Mouse (Mus musculus) liver, embryonic 16.5 days (tissue): Measurements from ENCODE around the gene Plxnc1. TPM values are rescaled to one million over a fixed set of nuclear protein-coding genes. Genes with fewer than 3 reads are reported as not detected.

Experiments used
- ATAC-seq: fragments of 200-750 bp; cut with Nextera tagmentation; 2 replicates; pipeline ENCODE4 v1.8.0; 2017; ENCODE audit warnings: low read depth, mild to moderate bottlenecking, moderate number of reproducible peaks, moderate library complexity
- H3K27ac ChIP-seq: fragments of 300-500 bp; sonication (generic); 2 replicates; pipeline ENCODE4 v1.5.1; 2014; ENCODE audit warnings: mild to moderate bottlenecking, low read length
- H3K27me3 ChIP-seq: fragments of 300-500 bp; sonication (generic); 2 replicates; pipeline ENCODE4 v1.6.1; 2014; ENCODE audit warnings: low read depth, low read length, mixed read lengths; ENCODE audit not compliant: control insufficient read depth, insufficient read depth
- H3K36me3 ChIP-seq: fragments of 300-500 bp; sonication (generic); 2 replicates; pipeline ENCODE4 v1.6.1; 2014; ENCODE audit warnings: mild to moderate bottlenecking; ENCODE audit not compliant: control insufficient read depth, insufficient read depth
- H3K4me1 ChIP-seq: fragments of 300-500 bp; sonication (generic); 2 replicates; pipeline ENCODE4 v1.6.1; 2014; ENCODE audit warnings: low read depth, low read length, mixed read lengths; ENCODE audit not compliant: control insufficient read depth
- H3K4me2 ChIP-seq: fragments of 300-500 bp; sonication (generic); 2 replicates; pipeline ENCODE4 v1.6.1; 2014; ENCODE audit warnings: low read depth, low read length, mixed read lengths
- H3K4me3 ChIP-seq: fragments of 300-500 bp; sonication (generic); 2 replicates; pipeline ENCODE4 v1.5.1; 2014; ENCODE audit warnings: low read depth, mild to moderate bottlenecking, low read length
- H3K9ac ChIP-seq: fragments of 300-500 bp; sonication (generic); 2 replicates; pipeline ENCODE4 v1.6.1; 2014; ENCODE audit warnings: low read depth, low read length
- H3K9me3 ChIP-seq: fragments of 300-500 bp; sonication (generic); replicated peaks from 2 replicates; pipeline ENCODE4 v1.6.1; 2016; ENCODE audit warnings: low read length; ENCODE audit not compliant: control insufficient read depth
- WGBS: fragments of 180-500 bp; shearing (Covaris S2); extraction: QIAGEN DNeasy Blood & Tissue Kit; methylation state at CpG from one replicate; pipeline ENCODE4 v1.1.7; 2014; ENCODE audit not compliant: insufficient replicate concordance; 5-methylcytosine and 5-hydroxymethylcytosine counted together
- polyA plus RNA-seq: library from polyadenylated mRNA; unstranded; fragments of >200 nt; fragmentation: Nextera tagmentation; extraction: Ambion mirVana; gene quantifications from 2 replicates; pipeline ENCODE4 v1.2.1, GENCODE M21; 2015

Plxnc1 gene
- polyA plus RNA-seq: 1.5 TPM in 2 replicates

DNA sequence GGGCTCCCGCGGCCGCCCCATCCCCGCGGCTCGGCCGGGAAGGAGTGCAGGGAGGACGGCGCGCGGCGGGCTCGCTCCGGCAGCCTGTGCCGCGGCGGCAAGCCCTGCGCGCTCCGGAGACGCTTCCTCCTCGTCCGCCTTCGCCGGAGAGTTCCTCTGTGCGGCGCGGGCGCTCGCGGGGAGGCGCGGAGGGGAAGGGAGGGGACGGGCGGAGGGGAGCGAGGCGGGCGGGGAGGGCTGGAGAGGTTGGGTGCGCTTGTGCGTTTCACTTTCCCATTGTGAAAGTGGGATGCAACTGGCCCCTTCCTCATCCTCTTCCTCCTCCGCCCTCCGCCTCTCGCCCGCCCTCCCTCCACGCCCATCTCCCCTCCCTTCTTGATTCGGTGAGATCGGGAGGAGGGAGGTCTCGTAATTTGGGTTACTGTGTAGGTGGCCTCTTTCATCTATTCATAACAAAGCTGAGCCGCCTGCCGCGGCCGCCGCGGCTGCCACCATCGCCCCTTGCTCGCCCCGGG is at the start of gene Plxnc1:
Gene Plxnc1 (minus strand): TSS at position 145 of the 515 bp plus-strand sequence.
- Histone ChIP-seq H3K4me2 (peak within 1 kb of the TSS; percentile 93), H3K4me1 (peaks cover 35% of the 10 kb centered on the region), H3K9ac (peak within 1 kb of the TSS; percentile 60), H3K27me3 (peaks cover 68% of the 10 kb centered on the region), H3K36me3 (no peaks in the 10 kb centered on the region), H3K9me3 (no peaks in the 10 kb centered on the region), H3K4me3 (peak within 1 kb of the TSS; percentile 75), H3K27ac (peak within 1 kb of the TSS; percentile 48)
- peak; percentile 35 for ATAC-seq
- under 1% methylated on average over 34 of the region's 57 CpGs for WGBS

GRCm38 (mm10) chr10:94992127-94992526 is 47.5 kb upstream of the Plxnc1 start:
- Histone ChIP-seq H3K9me3 (no peaks in the 10 kb centered on the region), H3K27ac (no peak overlapping the region), H3K27me3 (no peaks in the 10 kb centered on the region), H3K9ac (no peak overlapping the region), H3K4me3 (no peak overlapping the region), H3K4me1 (no peaks in the 10 kb centered on the region), H3K36me3 (no peaks in the 10 kb centered on the region), H3K4me2 (0 out of 2 replicates have a peak overlapping the region, but pooled peaks have one; percentile 30)
- 16% methylated on average over 9 of the region's 9 CpGs for WGBS
- no peak for ATAC-seq

- H3K4me2 ChIP-seq: 0 out of 2 replicates have a peak overlapping the region, but pooled peaks have one; percentile 30
- H3K9me3 ChIP-seq: no peaks in the 10 kb centered on the region
- H3K27ac ChIP-seq: no peak overlapping the region
- H3K4me3 ChIP-seq: no peak overlapping the region
- ATAC-seq: no peak
- H3K4me1 ChIP-seq: no peaks in the 10 kb centered on the region
- no peaks in the 10 kb centered on the region for H3K36me3 ChIP-seq
- 12% methylated on average over 17 of the region's 17 CpGs for WGBS
- H3K27me3 ChIP-seq: no peaks in the 10 kb centered on the region
- H3K9ac ChIP-seq: no peak overlapping the region
Observed at GRCm38 (mm10) chr10:94991564-94992097, 47.0 kb upstream of the Plxnc1 start.

- Histone ChIP-seq H3K9me3 (no peaks in the 10 kb centered on the region), H3K9ac (no peak overlapping the region), H3K4me3 (no peak overlapping the region), H3K27me3 (no peaks in the 10 kb centered on the region), H3K4me1 (no peaks in the 10 kb centered on the region), H3K4me2 (no peak overlapping the region), H3K36me3 (no peaks in the 10 kb centered on the region), H3K27ac (no peak overlapping the region)
- no peak for ATAC-seq
- 26% methylated on average over 17 of the region's 17 CpGs for WGBS
Observed at GRCm38 (mm10) chr10:94990768-94991563, 46.3 kb upstream of the Plxnc1 start.

DNA sequence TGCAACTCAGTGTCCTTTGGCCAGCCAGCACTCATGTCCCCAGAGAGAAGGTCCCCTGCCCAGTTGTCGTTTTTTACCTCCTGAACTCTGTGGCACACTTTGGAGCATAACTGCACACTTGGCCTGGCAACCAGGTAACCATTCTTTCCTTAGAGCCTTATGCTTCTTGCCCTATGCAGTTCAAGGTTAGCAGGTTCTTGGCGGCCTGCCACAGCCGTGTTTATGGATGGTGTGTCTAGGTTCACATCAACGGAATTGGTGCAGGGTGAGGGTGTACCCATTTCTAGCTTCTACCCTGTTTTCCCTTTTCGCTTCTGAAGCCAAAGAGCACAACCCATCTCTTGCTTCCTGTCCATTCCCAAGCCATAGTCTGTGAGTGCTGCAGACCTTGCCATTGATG is 44.7 kb upstream of the Plxnc1 start:
- Histone ChIP-seq H3K4me3 (no peak overlapping the region), H3K4me1 (no peaks in the 10 kb centered on the region), H3K9me3 (no peaks in the 10 kb centered on the region), H3K36me3 (no peaks in the 10 kb centered on the region), H3K4me2 (no peak overlapping the region), H3K27ac (no peak overlapping the region), H3K27me3 (no peaks in the 10 kb centered on the region), H3K9ac (no peak overlapping the region)
- 60% methylated on average over 5 of the region's 5 CpGs for WGBS
- ATAC-seq: no peak

DNA sequence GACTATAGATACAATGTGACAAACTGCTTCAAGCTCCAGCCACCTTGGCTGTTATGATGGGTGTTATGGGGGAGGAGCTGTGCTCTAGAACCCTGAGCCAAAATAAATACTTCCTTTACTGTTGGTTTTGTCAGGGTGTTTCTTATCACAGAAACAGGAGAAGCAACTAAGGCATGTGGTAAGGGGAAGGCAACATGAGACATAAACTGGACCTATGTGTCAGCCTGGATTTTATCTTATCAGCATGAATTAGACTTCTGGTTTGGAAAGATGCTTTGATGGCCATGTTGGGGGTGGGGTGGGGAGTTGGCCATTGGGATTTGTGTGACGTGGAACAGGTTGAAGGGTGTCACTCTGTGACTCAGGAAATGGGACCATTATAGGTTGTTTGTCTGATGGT is 40.5 kb upstream of the Plxnc1 start:
- no peaks in the 10 kb centered on the region for H3K9me3 ChIP-seq
- no peaks in the 10 kb centered on the region for H3K36me3 ChIP-seq
- no peak overlapping the region for H3K4me2 ChIP-seq
- no peak for ATAC-seq
- H3K27me3 ChIP-seq: no peaks in the 10 kb centered on the region
- no peaks in the 10 kb centered on the region for H3K4me1 ChIP-seq
- H3K9ac ChIP-seq: no peak overlapping the region
- 16% methylated on average over 1 of the region's 1 CpGs for WGBS
- no peak overlapping the region for H3K4me3 ChIP-seq
- no peak overlapping the region for H3K27ac ChIP-seq

DNA sequence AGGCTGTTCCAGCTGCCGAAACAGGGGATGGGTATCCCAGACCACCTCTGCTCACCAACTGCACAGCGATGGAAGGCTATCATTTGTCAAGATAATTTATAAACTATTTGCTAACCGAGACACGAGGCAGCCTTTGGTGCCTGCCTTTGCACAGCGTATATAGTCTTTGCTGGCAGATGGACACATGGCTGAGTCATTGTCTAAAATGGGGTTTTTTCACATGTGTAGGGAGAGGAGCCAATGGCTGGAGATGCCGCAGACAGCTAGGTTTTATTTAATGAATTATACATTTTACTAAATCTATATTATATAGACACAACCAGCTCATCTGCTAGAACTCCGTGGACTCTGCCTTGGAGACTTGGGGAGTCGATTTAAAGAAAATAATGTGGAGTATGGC is 37.9 kb upstream of the Plxnc1 start:
- whole genome bisulfite sequencing: 70% methylated on average over 8 of the region's 8 CpGs
- no peak for ATAC-seq
- H3K36me3 ChIP-seq: no peaks in the 10 kb centered on the region
- H3K4me2 ChIP-seq: no peak overlapping the region
- H3K27me3 ChIP-seq: no peaks in the 10 kb centered on the region
- no peaks in the 10 kb centered on the region for H3K4me1 ChIP-seq
- no peak overlapping the region for H3K9ac ChIP-seq
- no peak overlapping the region for H3K4me3 ChIP-seq
- no peak overlapping the region for H3K27ac ChIP-seq
- H3K9me3 ChIP-seq: no peaks in the 10 kb centered on the region

DNA sequence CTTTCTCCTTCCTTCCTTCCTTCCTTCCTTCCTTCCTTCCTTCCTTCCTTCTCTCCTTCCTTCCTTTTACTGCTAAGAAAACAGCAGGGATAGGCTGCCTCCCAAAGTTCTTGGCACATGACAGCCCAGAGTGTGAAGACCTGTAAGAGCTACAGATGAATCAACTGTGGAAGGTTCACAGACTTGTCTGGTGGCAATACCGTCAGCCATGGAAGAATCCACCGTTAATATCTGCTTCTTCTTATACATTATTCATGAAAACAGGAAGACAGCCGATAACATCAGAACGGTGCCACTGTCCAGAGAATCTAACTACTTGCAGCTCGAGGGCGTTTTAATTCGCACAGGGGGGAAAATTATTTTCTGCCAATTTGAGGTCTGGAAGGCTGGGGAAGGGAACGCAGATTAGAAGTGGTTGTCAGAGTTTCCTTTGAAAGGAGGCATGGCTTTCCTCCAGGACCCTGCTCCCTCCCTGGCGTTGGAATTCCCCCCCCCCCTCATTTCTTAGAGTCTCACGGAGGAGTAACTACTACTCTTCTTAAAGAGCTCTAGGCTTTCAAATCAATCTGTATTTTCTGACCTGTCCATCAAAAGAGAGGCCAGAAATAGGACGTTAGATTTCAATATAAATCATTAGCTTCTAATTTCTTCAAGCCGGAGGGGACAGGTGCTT is 37.0 kb upstream of the Plxnc1 start:
- H3K27me3 ChIP-seq: no peaks in the 10 kb centered on the region
- no peaks in the 10 kb centered on the region for H3K36me3 ChIP-seq
- H3K9ac ChIP-seq: no peak overlapping the region
- ATAC-seq: no peak
- H3K4me3 ChIP-seq: no peak overlapping the region
- H3K4me2 ChIP-seq: no peak overlapping the region
- H3K4me1 ChIP-seq: no peaks in the 10 kb centered on the region
- H3K27ac ChIP-seq: no peak overlapping the region
- WGBS: 49% methylated on average over 12 of the region's 12 CpGs
- H3K9me3 ChIP-seq: no peaks in the 10 kb centered on the region
